ENCODE assay signal across 24 mouse cellular contexts in the genomic region with DNA sequence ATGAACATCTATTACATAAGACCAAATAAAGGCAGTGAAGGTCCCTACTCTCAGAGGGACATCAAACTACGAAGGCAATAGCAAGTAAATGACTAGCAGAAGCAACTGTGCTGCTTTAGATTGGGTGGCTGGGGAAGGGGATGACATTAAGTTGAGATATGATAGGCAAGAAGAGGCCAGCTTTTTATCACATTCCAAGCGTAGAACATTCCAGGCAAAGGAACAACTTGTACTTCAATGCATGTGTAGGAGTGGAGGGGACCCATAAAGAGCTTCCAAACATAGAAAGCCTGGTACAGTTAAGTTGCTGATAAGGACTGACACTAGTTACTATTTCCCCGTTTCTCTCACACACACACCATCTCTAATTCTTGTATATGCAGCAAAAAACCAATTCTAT.
DNase-seq lines count a peak whose midpoint lies in the region; ATAC-seq and TF ChIP-seq lines count a peak whose summit lies in the region.
"Had no signal": no experiment of that assay in that cellular context is flagged by ENCODE, and none has a peak within 500 bp of the region (broad histone marks: within the 10 kb centered on the region; RNA-seq: fewer than 3 reads in every experiment).

No protein-coding gene starts in this region.

- no peak for ATAC-seq in kidney, postnatal 0 days (replicated peaks; ENCODE audit: low FRiP score, low read depth)
- ATAC-seq in kidney, embryonic 16.5 days (ENCODE audit: low FRiP score, low TSS enrichment), result no peak
- ATAC-seq in heart, embryonic 15.5 days (replicated peaks; ENCODE audit: insufficient number of reproducible peaks, insufficient read depth, low FRiP score, low read depth), result peak; percentile 82
- ATAC-seq: CD4-positive, CD25-positive, alpha-beta regulatory T cell, adult 4 months; forebrain, embryonic 13.5 days; intestine, postnatal 0 days; midbrain, embryonic 15.5 days had no signal

- TF ChIP-seq CTCF in kidney, postnatal 0 days (IDR thresholded peaks at IDR 0.05; ENCODE audit: low read depth), result no peak

- no peak overlapping the region for H3K4me2 ChIP-seq in kidney, postnatal 0 days (ENCODE audit: low read length)
- no peak overlapping the region for H3K4me2 ChIP-seq in kidney, embryonic 16.5 days (replicated peaks; ENCODE audit: low read depth, low read length)
- H3K4me2 ChIP-seq in heart, embryonic 15.5 days, result peak overlapping the region; percentile 26
- H3K4me2 ChIP-seq: forebrain, embryonic 13.5 days; hindbrain, embryonic 12.5 days; limb, embryonic 13.5 days; liver, embryonic 13.5 days; lung, embryonic 15.5 days; midbrain, embryonic 15.5 days; neural tube, embryonic 13.5 days had no signal

- peak; percentile 95 for DNase-seq in heart, adult 11 months
- DNase-seq in heart, postnatal 25 days (ENCODE audit: low spot score), result no peak
- peak; percentile 56 for DNase-seq in kidney, postnatal 0 days (ENCODE audit: low spot score)
- no peak for DNase-seq in heart, embryonic 10.5 days (ENCODE audit: low spot score)
- no peak for DNase-seq in neural tube, embryonic 10.5 days (ENCODE audit: extremely low spot score, low spot score)
- no peak for DNase-seq in cerebellum, postnatal 36 days
- DNase-seq: adrenal gland, postnatal 14 days; cerebellum, adult 8-10 months; gastrocnemius, postnatal 36 days; kidney, postnatal 4 days; liver, embryonic 13.5 days; thymus, adult 18-20 months; thymus, postnatal 36 days had no signal

- no peaks in the 10 kb centered on the region for H3K36me3 ChIP-seq in kidney, postnatal 0 days (ENCODE audit: insufficient read depth, low read length)
- H3K36me3 ChIP-seq in kidney, embryonic 16.5 days (ENCODE audit: insufficient read depth, low read length), result no peaks in the 10 kb centered on the region
- peaks cover 38% of the 10 kb centered on the region for H3K36me3 ChIP-seq in heart, embryonic 10.5 days
- peaks cover 23% of the 10 kb centered on the region; the same call in 1 of the 2 replicates for H3K36me3 ChIP-seq in heart, embryonic 15.5 days
- H3K36me3 ChIP-seq: liver, embryonic 13.5 days; lung, embryonic 15.5 days; midbrain, embryonic 15.5 days; neural tube, embryonic 13.5 days had no signal

- no peak overlapping the region for H3K27ac ChIP-seq in kidney, postnatal 0 days
- H3K27ac ChIP-seq in kidney, embryonic 16.5 days (ENCODE audit: low read length), result no peak overlapping the region
- 0 out of 2 replicates have a peak overlapping the region, but pooled peaks have one; percentile 59 for H3K27ac ChIP-seq in heart, embryonic 10.5 days
- peak overlapping the region; percentile 93 for H3K27ac ChIP-seq in heart, embryonic 15.5 days
- H3K27ac ChIP-seq: forebrain, embryonic 13.5 days; hindbrain, embryonic 12.5 days; liver, embryonic 13.5 days; lung, embryonic 15.5 days; macrophage; midbrain, embryonic 15.5 days; neural tube, embryonic 13.5 days had no signal

- no peak overlapping the region for H3K4me3 ChIP-seq in kidney, postnatal 0 days (replicated peaks; ENCODE audit: low read depth, low read length)
- H3K4me3 ChIP-seq in kidney, embryonic 16.5 days (ENCODE audit: low read length), result no peak overlapping the region
- no peak overlapping the region for H3K4me3 ChIP-seq in heart, embryonic 10.5 days
- no peak overlapping the region for H3K4me3 ChIP-seq in heart, embryonic 15.5 days
- H3K4me3 ChIP-seq: forebrain, embryonic 13.5 days; hindbrain, embryonic 12.5 days; limb, embryonic 13.5 days; liver, embryonic 13.5 days; lung, embryonic 15.5 days; midbrain, embryonic 15.5 days; neural tube, embryonic 13.5 days had no signal

- H3K9ac ChIP-seq in kidney, postnatal 0 days (ENCODE audit: low read depth, low read length), result no peak overlapping the region
- no peak overlapping the region for H3K9ac ChIP-seq in kidney, embryonic 16.5 days (replicated peaks; ENCODE audit: low read length)
- no peak overlapping the region for H3K9ac ChIP-seq in heart, embryonic 15.5 days
- H3K9ac ChIP-seq: forebrain, embryonic 13.5 days; hindbrain, embryonic 12.5 days; limb, embryonic 13.5 days; liver, embryonic 13.5 days; lung, embryonic 15.5 days; midbrain, embryonic 15.5 days; neural tube, embryonic 13.5 days had no signal

- H3K27me3 ChIP-seq in kidney, postnatal 0 days (ENCODE audit: insufficient read depth, low read length), result no peaks in the 10 kb centered on the region
- no peaks in the 10 kb centered on the region for H3K27me3 ChIP-seq in kidney, embryonic 16.5 days (ENCODE audit: insufficient read depth, low read length)
- H3K27me3 ChIP-seq in heart, embryonic 10.5 days (ENCODE audit: insufficient read depth, poor library complexity, severe bottlenecking), result no peaks in the 10 kb centered on the region
- no peaks in the 10 kb centered on the region for H3K27me3 ChIP-seq in heart, embryonic 15.5 days
- H3K27me3 ChIP-seq: forebrain, embryonic 13.5 days; hindbrain, embryonic 12.5 days; limb, embryonic 13.5 days; liver, embryonic 13.5 days; lung, embryonic 15.5 days; midbrain, embryonic 15.5 days; neural tube, embryonic 13.5 days had no signal

- intact Hi-C loops in heart, postnatal 25 days (cut with DNase I), result no loop called here

- H3K4me1 ChIP-seq in kidney, postnatal 0 days (replicated peaks; ENCODE audit: insufficient read depth, low read length), result no peaks in the 10 kb centered on the region
- H3K4me1 ChIP-seq in kidney, embryonic 16.5 days (ENCODE audit: insufficient read depth, low read length), result peaks cover 6% of the 10 kb centered on the region; the same call in 1 of the 2 replicates
- H3K4me1 ChIP-seq in heart, embryonic 10.5 days, result peaks cover 34% of the 10 kb centered on the region
- H3K4me1 ChIP-seq in heart, embryonic 15.5 days (replicated peaks), result peaks cover 55% of the 10 kb centered on the region
- H3K4me1 ChIP-seq: forebrain, embryonic 13.5 days; hindbrain, embryonic 12.5 days; liver, embryonic 13.5 days; lung, embryonic 15.5 days; midbrain, embryonic 15.5 days; neural tube, embryonic 13.5 days had no signal

- H3K9me3 ChIP-seq in kidney, postnatal 0 days (replicated peaks; ENCODE audit: low read length), result no peaks in the 10 kb centered on the region
- no peaks in the 10 kb centered on the region for H3K9me3 ChIP-seq in kidney, embryonic 16.5 days (ENCODE audit: low read length)
- no peaks in the 10 kb centered on the region for H3K9me3 ChIP-seq in heart, embryonic 10.5 days
- no peaks in the 10 kb centered on the region for H3K9me3 ChIP-seq in heart, embryonic 15.5 days (replicated peaks)
- H3K9me3 ChIP-seq: forebrain, embryonic 13.5 days; hindbrain, embryonic 12.5 days; limb, embryonic 13.5 days; liver, embryonic 13.5 days; lung, embryonic 15.5 days; midbrain, embryonic 15.5 days; neural tube, embryonic 13.5 days had no signal

- 61% methylated on average over 3 of the region's 3 CpGs for WGBS in kidney, postnatal 0 days
- 69% methylated on average over 3 of the region's 3 CpGs for WGBS in kidney, embryonic 16.5 days
- 24% methylated on average over 3 of the region's 3 CpGs for WGBS in heart, embryonic 10.5 days
- 30% methylated on average over 3 of the region's 3 CpGs for WGBS in heart, embryonic 15.5 days

Comparison
In these comparisons a context has a peak if more than half of its experiments do, and no peak if none do; other contexts are left out.
1. DNase-seq: peak in heart, adult 11 months (single experiment) and kidney, postnatal 0 days (single experiment); none in heart, postnatal 25 days (single experiment), heart, embryonic 10.5 days (single experiment), neural tube, embryonic 10.5 days (single experiment) and cerebellum, postnatal 36 days (0 of 2).
2. H3K27ac ChIP-seq: peak in heart, embryonic 10.5 days (single experiment) and heart, embryonic 15.5 days (single experiment); none in kidney, postnatal 0 days (single experiment) and kidney, embryonic 16.5 days (single experiment).